Mouse (Mus musculus): Measurements from ENCODE around the gene Trmt61a.

- no peak for TF ChIP-seq POLR2A (IDR thresholded peaks at IDR 0.05; ENCODE audit: borderline replicate concordance, low read depth, low read length)
- TF ChIP-seq CTCF (IDR thresholded peaks at IDR 0.05; ENCODE audit: low read depth, low read length), result no peak
Observed at GRCm38 (mm10) chr12:111671431-111671902, 6.4 kb upstream of the Trmt61a start.

Measured in bone marrow macrophage, adult 2 months (primary cell).